Comparison of ENCODE assay signal across 8 mouse cellular contexts in genomic region chr1:93754573-93755290, GRCm38 (mm10). TPM values are rescaled to one million over a fixed set of nuclear protein-coding genes. Genes with fewer than 3 reads are reported as not detected.
DNase-seq lines count a peak whose midpoint lies in the region; ATAC-seq lines count a peak whose summit lies in the region.

TSS of gene Thap4 (minus strand) at chr1:93754864.

- H3K9me3 ChIP-seq in hindbrain, embryonic 14.5 days (ENCODE audit: control insufficient read depth, low read length): no peaks in the 10 kb centered on the region

- H3K4me3 ChIP-seq in hindbrain, embryonic 14.5 days (replicated peaks; ENCODE audit: low read length): peak within 1 kb of the TSS; percentile 60

- DNase-seq in R1 (ENCODE audit: low read depth, low spot score): peak; percentile 52
- DNase-seq in cerebellum, postnatal 36 days: peak; percentile 90 to 96
- peak; percentile 92 to 95 for DNase-seq in frontal cortex, postnatal 36 days (ENCODE audit: low spot score in 2 of 2)
- peak; percentile 90 for DNase-seq in hindbrain, embryonic 14.5 days (ENCODE audit: low spot score)
- peak; percentile 90 to 91 for DNase-seq in layer of hippocampus, postnatal 36 days
- DNase-seq in lung, postnatal 25 days (ENCODE audit: low spot score): peak; percentile 92
- DNase-seq in retina, adult 2 months (ENCODE audit: low read depth, low spot score): peak; percentile 81
- peak; percentile 88 for DNase-seq in thymus, postnatal 25 days

- peaks cover 10% of the 10 kb centered on the region for H3K36me3 ChIP-seq in hindbrain, embryonic 14.5 days (replicated peaks; ENCODE audit: control insufficient read depth, insufficient read depth)

- H3K4me1 ChIP-seq in hindbrain, embryonic 14.5 days (replicated peaks; ENCODE audit: control insufficient read depth, insufficient read depth, low read length): peaks cover 19% of the 10 kb centered on the region

- H3K4me2 ChIP-seq in hindbrain, embryonic 14.5 days (replicated peaks): peak within 1 kb of the TSS; percentile 86

- no peaks in the 10 kb centered on the region for H3K27me3 ChIP-seq in hindbrain, embryonic 14.5 days (ENCODE audit: control insufficient read depth, insufficient read depth, low read length)

- H3K9ac ChIP-seq in hindbrain, embryonic 14.5 days: peak within 1 kb of the TSS; percentile 91

- H3K27ac ChIP-seq in hindbrain, embryonic 14.5 days: peak within 1 kb of the TSS; percentile 88

- ATAC-seq in hindbrain, embryonic 14.5 days (ENCODE audit: low FRiP score): peak; percentile 94

- under 1% methylated on average over 82 of the region's 121 CpGs for WGBS in hindbrain, embryonic 14.5 days

RNA-seq across cellular contexts. Expression of gene Thap4, which starts in this region (rescaled TPM):
- 40.6 and 42.8 TPM in 2 replicates for polyA plus RNA-seq in hindbrain, embryonic 14.5 days (2014; fragmentation: Nextera tagmentation; extraction: Ambion mirVana)
- total RNA-seq in layer of hippocampus, postnatal 36 days (2021): 10 to 100 TPM; 34.2 to 34.3 TPM

Comparison
In these comparisons a context has a peak if more than half of its experiments do, and no peak if none do; other contexts are left out.
1. Peak in every context shown above with its lines: DNase-seq, ATAC-seq, H3K4me3 ChIP-seq and H3K27ac ChIP-seq.